Mouse (Mus musculus): ENCODE measurements around the gene Apbb2. TPM values are rescaled to one million over a fixed set of nuclear protein-coding genes. Genes with fewer than 3 reads are reported as not detected.

The Apbb2 gene
- polyA plus RNA-seq, 1 experiment from 2014 or later = 25.1 TPM

DNA sequence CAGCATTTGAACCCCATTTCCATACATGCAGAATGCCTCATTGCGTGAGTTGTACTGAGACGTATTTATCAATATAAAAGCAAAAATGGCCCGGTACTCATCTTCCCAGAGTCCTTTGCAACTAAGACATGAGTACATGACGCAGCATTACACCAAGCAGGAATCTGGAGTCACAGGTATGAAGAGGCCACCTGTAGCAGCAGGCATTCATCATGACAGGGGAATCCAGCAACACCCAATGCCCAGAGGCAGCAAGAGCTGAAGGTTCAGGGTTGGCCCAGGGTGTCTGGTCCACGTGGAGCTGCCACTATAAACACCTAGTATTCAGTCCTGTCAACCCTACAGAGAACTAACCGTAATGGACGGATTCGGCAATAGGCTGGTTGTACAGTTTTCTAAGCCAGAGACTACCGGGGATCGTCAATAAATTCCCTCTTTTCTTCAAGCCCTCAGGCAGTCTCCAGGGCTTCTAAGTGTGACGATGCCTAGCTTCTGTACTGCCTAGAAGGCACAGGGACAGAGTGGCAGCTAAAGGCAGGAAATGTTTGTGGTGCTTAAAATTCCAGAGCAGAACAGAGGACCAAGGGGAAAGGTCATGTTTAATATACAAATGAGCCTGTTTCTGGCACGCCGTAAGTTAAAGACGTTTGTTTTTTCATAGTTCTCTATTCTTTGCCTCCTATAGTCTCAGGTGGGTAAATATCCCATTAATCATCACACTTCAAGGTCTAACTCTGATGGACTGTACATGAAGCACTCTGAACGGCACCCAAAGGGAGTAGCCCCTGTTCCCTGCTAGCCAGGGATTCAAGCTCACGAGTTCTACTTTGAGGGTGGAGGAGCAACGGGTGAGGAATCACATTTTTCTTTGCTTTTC lies 114.8 kb downstream of the Apbb2 start:
- peaks cover 41% of the 10 kb centered on the region for H3K4me1 ChIP-seq
- DNase-seq (ENCODE audit: low spot score) = peak; percentile 74
- no peaks in the 10 kb centered on the region for H3K27me3 ChIP-seq (ENCODE audit: insufficient read depth, poor library complexity, severe bottlenecking)
- peak overlapping the region; percentile 59 for H3K27ac ChIP-seq
- no peaks in the 10 kb centered on the region for H3K36me3 ChIP-seq
- WGBS = 48% methylated on average over 17 of the region's 17 CpGs
- no peak overlapping the region for H3K4me3 ChIP-seq
- H3K9me3 ChIP-seq = no peaks in the 10 kb centered on the region

DNA sequence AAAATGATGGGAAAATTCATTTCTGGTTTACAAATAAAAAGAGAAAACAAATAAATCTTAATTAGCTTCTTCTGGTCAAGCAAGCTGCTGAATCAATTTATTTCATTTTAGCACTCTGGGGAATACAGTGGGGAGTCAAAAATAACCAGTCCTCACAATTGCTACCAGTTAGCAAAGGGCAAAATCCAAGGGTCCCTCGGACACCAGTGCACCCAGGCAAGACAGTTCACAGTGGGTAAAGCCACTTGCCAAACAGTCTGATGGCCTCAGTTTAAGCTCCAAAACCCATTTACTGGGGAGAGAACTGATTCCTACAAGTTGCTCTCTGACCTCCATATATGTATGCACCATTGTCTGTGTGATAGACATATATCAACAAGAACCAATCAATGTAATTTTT lies 115.6 kb downstream of the Apbb2 start:
- peaks cover 37% of the 10 kb centered on the region for H3K4me1 ChIP-seq
- H3K27ac ChIP-seq = no peak overlapping the region
- 89% methylated on average over 1 of the region's 1 CpGs for WGBS
- no peaks in the 10 kb centered on the region for H3K9me3 ChIP-seq
- H3K36me3 ChIP-seq = no peaks in the 10 kb centered on the region
- no peak overlapping the region for H3K4me3 ChIP-seq
- DNase-seq (ENCODE audit: low spot score) = no peak
- H3K27me3 ChIP-seq (ENCODE audit: insufficient read depth, poor library complexity, severe bottlenecking) = no peaks in the 10 kb centered on the region

DNA sequence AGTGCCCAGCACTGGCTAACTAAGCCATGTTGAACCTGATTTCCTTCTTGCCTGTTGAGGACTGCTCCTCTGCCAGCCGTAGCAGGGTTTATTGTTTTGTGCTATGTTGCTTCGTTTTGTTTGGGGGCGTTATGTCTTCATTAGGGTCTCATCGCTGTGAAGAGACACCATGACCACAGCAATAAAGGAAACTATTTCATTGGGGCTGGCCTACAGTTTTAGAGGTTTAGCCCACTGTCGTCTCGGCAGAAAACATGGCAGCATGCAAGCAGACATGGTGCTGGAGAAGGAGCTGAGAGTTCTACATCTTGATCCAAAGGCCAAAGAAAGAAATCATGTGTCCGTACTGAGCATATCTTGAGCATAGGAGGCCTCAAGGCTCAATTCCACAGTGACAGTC lies 119.0 kb downstream of the Apbb2 start:
- H3K4me1 ChIP-seq = peaks cover 54% of the 10 kb centered on the region
- H3K36me3 ChIP-seq = no peaks in the 10 kb centered on the region
- no peaks in the 10 kb centered on the region for H3K9me3 ChIP-seq
- no peak overlapping the region for H3K27ac ChIP-seq
- no peak overlapping the region for H3K4me3 ChIP-seq
- peak; percentile 51 for DNase-seq (ENCODE audit: low spot score)
- 96% methylated on average over 7 of the region's 7 CpGs for WGBS
- H3K27me3 ChIP-seq (ENCODE audit: insufficient read depth, poor library complexity, severe bottlenecking) = no peaks in the 10 kb centered on the region

DNA sequence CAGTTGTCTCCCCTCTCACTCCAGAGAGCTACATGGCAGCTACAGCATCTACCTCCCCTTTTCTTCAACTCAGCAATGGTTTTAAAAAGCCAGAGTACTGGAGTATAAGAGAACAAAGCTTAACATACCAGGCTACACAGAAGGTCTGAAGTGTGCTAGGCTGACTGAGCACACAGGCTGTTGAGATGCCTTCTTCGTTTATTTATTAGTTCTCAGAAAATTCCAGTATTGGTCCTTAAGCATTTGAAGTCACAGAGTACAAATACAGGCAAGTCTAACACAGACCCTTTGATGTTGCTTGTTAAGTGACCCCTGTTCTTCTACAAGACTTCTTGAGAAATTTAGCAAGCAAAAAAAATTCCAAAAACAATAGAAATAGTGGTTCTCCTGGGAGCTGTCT lies 120.4 kb downstream of the Apbb2 start:
- Histone ChIP-seq H3K4me3 (no peak overlapping the region), H3K27ac (peak overlapping the region; percentile 64; the same call in 1 of the 2 replicates), H3K36me3 (no peaks in the 10 kb centered on the region), H3K9me3 (no peaks in the 10 kb centered on the region), H3K4me1 (peaks cover 44% of the 10 kb centered on the region), H3K27me3 (ENCODE audit: insufficient read depth, poor library complexity, severe bottlenecking) (no peaks in the 10 kb centered on the region)
- DNase-seq (ENCODE audit: low spot score) = no peak
- 75% methylated on average over 1 of the region's 1 CpGs for WGBS

DNA sequence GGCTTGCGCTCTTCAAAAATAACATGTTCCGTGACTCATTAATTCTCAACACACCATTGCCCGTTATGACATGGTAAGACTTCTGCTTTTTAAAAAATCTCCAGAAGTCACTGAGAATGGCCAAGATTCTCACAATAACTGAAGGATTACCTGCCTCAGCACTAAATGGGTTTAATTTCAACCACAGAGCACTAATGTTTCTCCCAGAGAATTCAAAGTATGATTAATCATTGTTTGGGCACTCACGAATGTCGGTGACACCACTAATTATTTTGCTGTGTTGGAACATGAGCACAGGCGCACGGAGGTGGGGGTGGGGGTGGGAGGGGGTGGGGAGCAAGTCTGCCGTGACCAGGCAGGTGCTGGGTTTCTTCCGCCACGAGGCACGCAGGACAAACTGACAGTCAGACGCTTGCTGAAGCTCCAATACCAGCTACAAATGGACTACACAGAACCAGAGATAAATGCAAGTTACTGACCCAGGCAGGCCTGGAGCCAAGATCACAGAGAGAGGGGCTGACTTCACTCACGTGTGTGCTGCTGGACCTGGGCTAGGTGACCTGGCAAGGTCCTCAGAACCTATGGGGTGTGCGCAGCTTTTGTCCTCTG lies 121.0 kb downstream of the Apbb2 start:
- no peak overlapping the region for H3K4me3 ChIP-seq
- peaks cover 44% of the 10 kb centered on the region for H3K4me1 ChIP-seq
- peak; percentile 74 for DNase-seq (ENCODE audit: low spot score)
- H3K27me3 ChIP-seq (ENCODE audit: insufficient read depth, poor library complexity, severe bottlenecking) = no peaks in the 10 kb centered on the region
- 69% methylated on average over 14 of the region's 14 CpGs for WGBS
- peak overlapping the region; percentile 64; the same call in 1 of the 2 replicates for H3K27ac ChIP-seq
- H3K36me3 ChIP-seq = no peaks in the 10 kb centered on the region
- H3K9me3 ChIP-seq = no peaks in the 10 kb centered on the region

DNA sequence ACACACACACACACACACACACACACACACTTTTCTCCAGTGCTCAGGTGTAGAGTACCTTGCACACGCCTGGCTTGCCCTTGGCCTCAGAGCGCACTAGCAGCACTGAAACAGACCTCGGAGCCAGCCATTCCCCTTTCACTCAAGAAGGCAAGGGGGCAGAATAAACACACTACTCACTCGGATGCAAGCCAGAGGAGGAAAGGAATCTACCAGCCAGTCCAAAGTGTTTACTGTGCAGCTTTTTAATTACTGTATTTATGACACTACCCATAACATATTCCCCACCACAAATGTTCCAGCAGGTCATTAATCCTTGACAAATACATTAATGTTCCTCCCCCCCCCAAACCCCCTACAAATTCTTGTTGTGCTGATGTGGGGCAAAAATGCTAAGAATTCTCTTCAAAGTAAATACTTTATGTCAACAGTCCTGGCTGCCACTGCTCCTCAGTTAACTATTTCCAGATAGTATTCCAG lies 121.7 kb downstream of the Apbb2 start:
- Histone ChIP-seq H3K4me1 (peaks cover 47% of the 10 kb centered on the region), H3K4me3 (no peak overlapping the region), H3K9me3 (no peaks in the 10 kb centered on the region), H3K27ac (no peak overlapping the region), H3K27me3 (ENCODE audit: insufficient read depth, poor library complexity, severe bottlenecking) (no peaks in the 10 kb centered on the region), H3K36me3 (no peaks in the 10 kb centered on the region)
- 40% methylated on average over 4 of the region's 4 CpGs for WGBS
- DNase-seq (ENCODE audit: low spot score) = peak; percentile 66

DNA sequence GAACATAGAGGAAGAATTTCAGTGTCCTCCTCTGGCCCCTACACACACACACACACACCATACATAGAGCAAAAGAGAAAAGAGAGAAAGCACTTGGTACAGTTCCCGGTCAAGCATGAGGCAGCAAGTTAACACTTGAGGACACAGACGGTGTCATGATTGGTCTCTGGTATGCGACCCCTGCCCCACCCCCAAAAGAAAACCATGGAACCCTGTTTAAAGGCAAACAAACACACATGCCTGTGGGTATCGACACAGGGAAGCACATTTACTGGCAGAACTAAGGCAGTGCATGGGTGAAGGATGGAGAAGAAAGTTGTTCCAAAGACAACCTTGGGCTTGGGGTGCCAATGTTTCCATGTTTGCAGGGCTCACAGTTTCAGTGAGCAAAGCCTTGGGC lies 123.9 kb downstream of the Apbb2 start:
- Histone ChIP-seq H3K4me3 (no peak overlapping the region), H3K9me3 (no peaks in the 10 kb centered on the region), H3K27me3 (ENCODE audit: insufficient read depth, poor library complexity, severe bottlenecking) (no peaks in the 10 kb centered on the region), H3K4me1 (peaks cover 65% of the 10 kb centered on the region), H3K36me3 (no peaks in the 10 kb centered on the region), H3K27ac (peak overlapping the region; percentile 12; the same call in 1 of the 2 replicates)
- DNase-seq (ENCODE audit: low spot score) = no peak
- 34% methylated on average over 4 of the region's 4 CpGs for WGBS

DNA sequence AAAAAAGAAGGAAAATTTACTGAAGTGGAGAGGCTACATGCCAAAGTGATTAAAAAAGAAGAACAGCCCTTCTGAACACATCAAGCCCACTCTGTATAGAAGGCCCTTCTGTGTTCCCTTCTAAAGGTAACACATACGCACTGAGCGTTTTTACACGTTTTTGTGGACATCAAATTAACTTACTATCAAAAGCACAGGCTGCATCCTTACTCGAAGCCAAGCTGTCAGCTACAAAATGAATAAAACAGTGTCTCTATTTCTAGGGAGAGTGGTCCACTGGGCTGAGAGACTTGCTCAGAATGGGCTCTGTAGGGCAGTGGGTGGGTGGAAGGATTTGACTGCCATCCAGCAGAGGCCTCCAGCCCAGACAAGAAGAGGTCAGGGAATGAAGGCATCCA lies 126.0 kb downstream of the Apbb2 start:
- Histone ChIP-seq H3K4me3 (no peak overlapping the region), H3K27ac (no peak overlapping the region), H3K27me3 (ENCODE audit: insufficient read depth, poor library complexity, severe bottlenecking) (no peaks in the 10 kb centered on the region), H3K9me3 (no peaks in the 10 kb centered on the region), H3K36me3 (0 out of 2 replicates have a peak, but pooled peaks cover 3% of the 10 kb centered on the region), H3K4me1 (peaks cover 65% of the 10 kb centered on the region)
- DNase-seq (ENCODE audit: low spot score) = no peak
- WGBS = 82% methylated on average over 4 of the region's 4 CpGs

DNA sequence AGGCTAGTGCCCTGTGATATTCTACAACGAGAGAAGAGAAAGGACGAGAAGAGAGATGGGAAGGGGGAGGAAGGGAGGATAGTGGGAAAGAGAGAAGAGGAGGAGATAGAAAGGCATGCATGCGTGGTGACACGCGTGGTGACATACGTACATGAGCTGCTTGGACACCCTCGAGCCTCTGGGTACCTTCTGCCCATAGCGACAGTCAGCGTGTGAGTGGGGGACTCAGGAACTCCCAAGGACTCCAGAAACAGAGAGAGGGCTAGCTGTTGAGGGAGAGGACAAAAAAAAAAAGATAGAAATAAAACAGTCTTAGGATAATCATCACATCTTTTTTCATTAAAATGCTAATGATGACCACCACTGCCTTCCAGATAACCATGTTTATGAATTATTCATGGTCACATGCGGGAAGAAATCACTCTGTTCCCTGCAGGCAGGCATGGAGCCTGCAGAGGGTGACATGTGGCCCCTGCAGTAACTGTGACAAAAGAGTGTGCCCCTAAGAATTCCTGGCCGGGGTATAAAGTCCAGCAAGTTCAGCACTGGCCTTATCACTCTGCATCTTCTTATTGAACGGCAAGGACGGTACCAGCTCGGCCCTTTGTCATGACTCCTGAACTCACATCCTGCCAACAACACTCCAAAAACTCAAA lies 126.5 kb downstream of the Apbb2 start:
- Histone ChIP-seq H3K4me3 (no peak overlapping the region), H3K27ac (no peak overlapping the region), H3K36me3 (0 out of 2 replicates have a peak, but pooled peaks cover 3% of the 10 kb centered on the region), H3K9me3 (no peaks in the 10 kb centered on the region), H3K4me1 (peaks cover 59% of the 10 kb centered on the region), H3K27me3 (ENCODE audit: insufficient read depth, poor library complexity, severe bottlenecking) (no peaks in the 10 kb centered on the region)
- WGBS = 82% methylated on average over 14 of the region's 14 CpGs
- DNase-seq (ENCODE audit: low spot score) = no peak

DNA sequence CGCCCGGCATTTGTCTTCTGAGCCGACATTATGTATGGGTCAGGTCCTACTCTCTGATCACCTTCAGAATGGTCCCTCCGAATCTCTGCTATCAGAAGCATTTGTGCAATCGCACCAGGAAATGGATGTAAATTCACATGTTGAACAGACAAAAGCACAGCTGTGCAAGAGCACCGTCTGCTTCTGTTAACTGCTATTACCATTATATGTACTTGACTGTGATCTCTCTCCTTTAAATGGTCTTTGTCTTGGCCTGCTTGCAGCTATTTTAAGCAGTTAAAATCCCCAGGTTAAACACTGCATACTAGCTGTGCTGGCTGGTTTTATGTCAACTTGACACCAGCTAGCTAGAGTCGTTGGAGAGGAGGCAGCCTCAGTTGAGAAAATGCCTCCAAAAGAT lies 132.6 kb downstream of the Apbb2 start:
- 0 out of 2 replicates have a peak overlapping the region, but pooled peaks have one; percentile 52 for H3K27ac ChIP-seq
- 75% methylated on average over 7 of the region's 7 CpGs for whole genome bisulfite sequencing
- no peak overlapping the region for H3K4me3 ChIP-seq
- no peaks in the 10 kb centered on the region for H3K9me3 ChIP-seq
- DNase-seq (ENCODE audit: low spot score) = no peak
- H3K4me1 ChIP-seq = peaks cover 29% of the 10 kb centered on the region
- no peaks in the 10 kb centered on the region for H3K27me3 ChIP-seq (ENCODE audit: insufficient read depth, poor library complexity, severe bottlenecking)
- 0 out of 2 replicates have a peak, but pooled peaks cover 3% of the 10 kb centered on the region for H3K36me3 ChIP-seq

DNA sequence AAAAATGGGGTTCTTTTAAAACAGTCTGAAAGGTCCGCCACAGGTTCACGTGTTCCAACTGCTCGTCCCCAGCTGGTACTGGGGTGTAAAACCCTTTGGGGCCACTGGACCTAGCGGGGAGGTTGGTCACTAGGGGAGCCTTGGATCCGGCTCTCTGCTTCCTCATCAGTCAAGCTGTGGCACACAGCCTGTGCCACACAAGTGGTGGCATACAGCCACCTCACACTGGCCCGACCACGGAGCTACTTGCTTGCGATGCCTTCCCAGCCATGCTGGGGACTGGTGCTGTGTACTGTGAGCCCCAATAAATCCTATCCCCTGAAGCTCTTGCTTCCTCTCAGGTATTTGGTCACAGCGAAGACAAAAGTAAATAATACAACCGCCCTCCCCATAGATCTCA lies 142.3 kb downstream of the Apbb2 start:
- no peak for DNase-seq (ENCODE audit: low spot score)
- Histone ChIP-seq H3K4me1 (peaks cover 23% of the 10 kb centered on the region; the same call in 1 of the 2 replicates), H3K4me3 (no peak overlapping the region), H3K9me3 (no peaks in the 10 kb centered on the region), H3K36me3 (peaks cover 4% of the 10 kb centered on the region; the same call in 1 of the 2 replicates), H3K27me3 (ENCODE audit: insufficient read depth, poor library complexity, severe bottlenecking) (no peaks in the 10 kb centered on the region), H3K27ac (no peak overlapping the region)
- 83% methylated on average over 10 of the region's 10 CpGs for WGBS

DNA sequence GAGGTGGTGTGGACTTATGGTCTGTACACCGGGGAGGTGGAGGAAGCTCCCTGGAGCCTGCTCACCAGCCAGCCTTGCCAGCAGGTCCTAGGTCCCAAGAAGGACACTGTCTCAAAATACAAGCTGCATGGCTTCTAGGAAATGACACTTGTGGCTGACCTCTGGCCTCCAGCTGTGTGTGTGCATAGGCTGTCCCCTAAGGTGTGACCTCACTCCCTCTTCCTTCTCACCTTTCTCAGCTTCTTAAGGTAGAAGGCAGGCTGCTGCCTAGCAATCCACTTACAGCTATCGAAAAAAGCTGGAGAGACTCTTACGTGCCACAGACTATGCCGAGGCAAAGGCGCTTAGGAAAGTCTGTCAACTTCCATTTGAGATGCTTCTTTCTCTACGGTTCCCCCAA lies 142.8 kb downstream of the Apbb2 start:
- 69% methylated on average over 6 of the region's 6 CpGs for WGBS
- Histone ChIP-seq H3K27ac (no peak overlapping the region), H3K36me3 (peaks cover 4% of the 10 kb centered on the region; the same call in 1 of the 2 replicates), H3K9me3 (no peaks in the 10 kb centered on the region), H3K4me3 (no peak overlapping the region), H3K4me1 (peaks cover 23% of the 10 kb centered on the region; the same call in 1 of the 2 replicates), H3K27me3 (ENCODE audit: insufficient read depth, poor library complexity, severe bottlenecking) (no peaks in the 10 kb centered on the region)
- DNase-seq (ENCODE audit: low spot score) = no peak

Data from heart, embryonic 10.5 days (tissue).